Mouse (Mus musculus) mesoderm, embryonic 11.5 days (tissue): ENCODE data around the gene Ripply2.
"Not testable (repeated sequence)": the region's sequence is repeated elsewhere in the genome, so short reads cannot be mapped to it uniquely, and the experiment has no call there.

Experiments used
- DNase-seq: peaks from one replicate; pipeline ENCODE4 v3.0.0-alpha.2; 2012; ENCODE audit warnings: low read depth, low spot score

Ripply2 gene

DNA sequence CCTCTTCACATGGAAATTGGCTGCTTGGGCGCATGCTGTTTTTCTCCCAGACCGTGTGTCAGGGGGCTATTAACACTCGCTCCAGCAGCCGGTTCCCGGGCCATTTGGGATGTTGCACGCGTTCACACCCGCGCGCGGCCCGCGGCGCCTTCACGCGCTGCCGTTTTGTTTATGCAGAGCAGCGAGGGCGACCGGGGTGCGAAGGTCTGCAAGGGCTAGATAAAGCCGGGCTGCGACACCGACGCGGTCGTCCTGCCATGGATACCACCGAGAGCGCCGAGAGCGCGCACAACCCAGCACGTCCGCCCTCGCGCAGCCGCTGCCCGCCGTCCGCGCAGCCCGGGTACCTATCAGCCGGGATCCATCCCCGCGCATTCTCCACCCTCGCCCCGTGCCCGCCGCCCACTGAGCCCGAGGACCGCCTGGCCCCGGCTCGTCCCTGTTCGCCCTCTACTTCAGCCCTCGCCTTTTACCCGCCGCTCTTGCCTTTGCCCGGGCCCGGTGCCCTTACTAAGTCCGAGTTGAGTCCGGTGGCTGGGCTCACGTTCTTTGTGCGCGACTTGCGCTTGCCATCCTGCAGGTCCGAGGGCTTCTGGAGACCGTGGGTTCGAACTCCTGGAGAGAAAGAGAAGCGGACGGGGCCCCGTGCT, at the start of gene Ripply2:
TSS of gene Ripply2 (plus strand) at position 250 of the 650 bp plus-strand sequence.
- DNase-seq: peak; percentile 54

DNA sequence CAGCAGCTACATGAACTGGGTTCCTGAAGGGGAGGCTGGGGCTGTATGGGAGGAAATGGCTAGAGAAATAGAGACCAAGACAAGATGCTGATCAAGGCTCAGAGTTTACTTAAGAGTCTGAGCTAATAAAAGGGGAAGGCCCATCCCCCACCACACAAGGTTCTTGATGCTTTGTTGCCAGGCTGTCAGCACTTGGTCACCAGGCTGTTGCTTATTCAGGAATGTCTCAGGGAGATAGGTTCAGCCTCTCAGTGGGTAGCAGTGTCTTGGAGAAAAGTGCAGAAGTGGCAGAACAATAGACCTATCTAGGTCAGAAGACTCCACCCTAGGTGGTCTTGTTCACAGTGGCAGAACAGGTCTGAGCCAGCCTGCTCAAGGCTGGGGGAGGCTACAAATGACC, 42.9 kb upstream of the Ripply2 start:
- DNase-seq: not testable (repeated sequence)

DNA sequence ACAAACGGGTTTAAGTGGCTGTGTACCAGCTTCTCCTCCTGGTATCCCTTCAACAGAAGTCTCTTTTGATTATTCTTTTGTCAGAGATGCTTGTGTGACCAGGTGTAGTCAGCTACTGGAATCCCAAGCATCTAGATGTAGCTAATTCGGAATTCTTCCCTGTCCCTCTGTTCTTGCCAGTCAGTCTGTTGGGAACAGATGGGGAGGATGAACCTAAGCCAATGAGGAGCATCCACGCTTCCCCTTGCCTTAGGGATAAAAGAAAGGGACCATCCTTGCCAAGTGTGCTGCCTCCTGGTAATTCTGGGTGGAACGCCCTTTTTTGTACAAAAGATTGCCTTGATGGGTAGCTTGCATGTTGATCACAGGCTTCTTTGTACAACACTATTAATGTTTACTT, 41.8 kb upstream of the Ripply2 start:
- no peak for DNase-seq

DNA sequence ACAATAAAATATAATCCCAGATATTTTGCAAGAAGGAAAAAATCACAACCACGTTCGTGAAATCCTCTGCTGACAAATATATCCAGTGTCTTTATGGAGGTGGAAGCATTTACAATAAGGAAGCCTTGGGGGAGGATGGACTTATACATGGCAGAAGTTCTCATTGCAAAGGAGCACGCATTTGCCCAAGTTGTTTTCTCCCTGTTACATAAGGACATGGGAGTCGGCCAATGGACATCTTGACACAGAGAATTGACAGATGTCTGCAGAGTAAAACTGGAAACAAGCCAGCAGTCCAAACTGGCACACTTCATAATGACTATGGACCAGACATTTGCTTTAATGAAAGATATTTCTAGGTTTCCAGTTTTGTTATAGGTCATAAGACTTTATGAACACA, 38.4 kb upstream of the Ripply2 start:
- DNase-seq: no peak

DNA sequence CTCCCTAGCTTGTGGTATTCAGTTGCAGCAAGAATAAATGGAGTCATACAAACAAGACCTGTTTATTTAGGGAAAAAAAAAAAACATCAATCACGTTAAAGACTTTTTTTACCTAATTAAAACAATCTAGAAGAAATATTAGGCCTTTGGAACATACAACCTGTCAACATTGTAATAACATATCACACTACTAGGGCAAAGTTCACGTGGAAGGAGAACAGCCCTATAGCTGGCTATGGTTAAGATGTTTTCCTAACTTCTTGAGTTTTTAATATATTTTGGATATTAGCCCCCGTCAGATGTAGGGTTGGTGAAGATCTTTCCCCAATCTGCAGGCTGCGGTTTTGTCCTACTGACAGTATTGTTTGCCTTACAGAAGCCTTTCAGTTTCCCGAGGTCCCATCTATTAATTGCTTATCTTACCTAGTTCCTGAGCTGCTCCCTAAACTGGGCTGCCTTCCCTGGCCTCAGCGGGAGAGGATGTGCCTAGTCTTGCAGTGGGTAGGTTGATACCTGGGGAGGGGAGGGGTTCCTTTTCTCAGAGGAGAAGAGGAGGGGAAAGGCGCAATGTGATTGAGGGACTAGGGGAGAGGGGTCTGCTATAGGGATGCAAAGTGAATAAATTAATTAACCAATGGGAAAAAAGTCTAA, 37.0 kb upstream of the Ripply2 start:
- no peak for DNase-seq

DNA sequence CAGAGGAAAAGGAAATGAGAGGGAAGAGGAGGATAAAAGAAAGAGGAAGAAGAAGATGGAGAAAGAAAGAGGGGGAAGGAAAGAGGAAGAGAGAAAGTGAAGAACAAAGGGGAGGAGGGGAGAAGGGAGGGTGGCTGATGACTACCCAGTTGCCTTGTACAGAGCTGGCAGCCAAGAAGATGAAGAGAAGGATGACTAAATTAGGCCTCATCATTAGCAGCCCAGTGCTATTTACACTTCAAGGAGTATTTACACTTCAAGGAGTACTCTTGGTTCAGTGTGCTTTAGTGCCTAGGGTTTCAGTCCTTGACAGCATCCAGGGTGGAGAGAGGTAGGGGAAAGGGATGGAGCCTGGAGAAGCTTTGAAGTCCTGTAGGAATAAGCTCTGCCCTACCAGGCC, 35.3 kb upstream of the Ripply2 start:
- DNase-seq: no peak

DNA sequence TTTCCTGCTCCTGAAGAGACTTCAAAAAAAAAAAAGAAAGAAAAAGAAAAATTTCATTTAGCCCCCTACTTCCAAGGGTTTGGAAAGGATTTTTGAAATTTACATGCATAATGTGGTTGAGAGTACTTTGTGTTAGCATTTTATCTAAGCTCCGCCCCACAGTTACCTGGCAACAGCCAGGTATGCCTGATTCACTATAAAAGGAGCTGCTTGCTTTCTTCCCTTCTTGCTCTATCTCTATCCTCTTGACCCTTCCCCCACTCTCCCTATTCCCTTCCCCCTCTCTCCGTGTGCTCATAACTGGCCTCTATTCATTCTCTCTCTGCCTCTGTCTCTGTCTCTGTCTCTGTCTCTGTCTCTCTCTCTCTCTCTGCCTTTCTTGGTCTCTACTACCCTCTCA, 34.4 kb upstream of the Ripply2 start:
- DNase-seq: no peak

DNA sequence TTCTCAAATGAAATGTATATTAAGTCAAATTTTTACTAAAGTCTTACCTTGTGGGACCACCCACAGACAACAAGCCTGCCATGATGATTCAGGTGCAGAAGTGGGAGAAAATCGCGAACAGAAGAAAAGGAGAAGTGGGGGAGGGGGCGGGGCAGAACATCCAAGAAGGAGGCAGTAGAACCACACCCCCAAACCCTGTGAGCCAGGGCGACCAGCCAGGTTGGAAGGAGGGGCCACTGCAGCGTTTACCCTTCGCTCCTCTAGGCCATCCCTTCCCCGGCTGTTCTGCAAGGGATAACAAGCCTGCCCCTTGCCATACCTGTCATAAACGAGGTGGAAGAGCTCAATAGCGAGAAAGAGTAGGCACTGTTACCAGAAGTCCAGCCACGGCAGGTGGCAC, 33.8 kb upstream of the Ripply2 start:
- no peak for DNase-seq

DNA sequence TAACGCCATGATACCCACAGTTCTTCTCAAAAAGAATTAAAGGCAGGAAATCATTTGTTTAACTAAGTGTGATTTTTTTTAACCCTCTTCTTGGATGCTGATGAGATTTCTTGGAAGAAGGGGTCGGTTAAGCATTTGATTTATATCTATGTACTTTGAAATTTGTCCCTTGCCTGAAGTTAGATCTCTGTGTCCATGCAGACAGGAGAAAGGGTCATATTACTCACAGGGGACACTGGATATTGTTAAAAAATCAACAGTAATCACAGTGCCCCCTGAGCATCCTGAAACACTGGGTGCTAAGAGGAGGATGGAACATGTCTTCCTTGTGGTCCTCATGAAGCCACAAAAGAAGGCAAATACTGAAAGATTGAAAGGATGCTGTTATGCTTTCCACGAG, 30.8 kb upstream of the Ripply2 start:
- DNase-seq: no peak

DNA sequence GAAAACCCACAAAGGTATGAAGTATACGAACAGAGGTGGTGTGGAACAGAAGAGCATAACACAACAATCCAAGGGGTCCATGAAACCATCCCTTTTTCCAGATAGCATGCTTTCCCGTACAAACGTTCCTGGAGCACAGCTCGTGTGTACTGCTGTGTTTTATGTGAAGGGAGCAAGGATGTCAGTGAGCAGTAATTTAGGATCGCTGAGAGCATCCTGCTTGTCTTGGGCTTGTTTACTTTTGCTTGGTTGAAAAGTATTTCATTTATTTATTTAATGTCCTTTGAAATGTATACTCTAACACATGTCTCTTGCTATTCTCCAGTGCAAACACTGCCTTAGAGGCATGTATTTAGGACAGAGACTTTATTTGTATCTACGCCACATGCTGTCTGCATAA, 30.2 kb upstream of the Ripply2 start:
- no peak for DNase-seq

DNA sequence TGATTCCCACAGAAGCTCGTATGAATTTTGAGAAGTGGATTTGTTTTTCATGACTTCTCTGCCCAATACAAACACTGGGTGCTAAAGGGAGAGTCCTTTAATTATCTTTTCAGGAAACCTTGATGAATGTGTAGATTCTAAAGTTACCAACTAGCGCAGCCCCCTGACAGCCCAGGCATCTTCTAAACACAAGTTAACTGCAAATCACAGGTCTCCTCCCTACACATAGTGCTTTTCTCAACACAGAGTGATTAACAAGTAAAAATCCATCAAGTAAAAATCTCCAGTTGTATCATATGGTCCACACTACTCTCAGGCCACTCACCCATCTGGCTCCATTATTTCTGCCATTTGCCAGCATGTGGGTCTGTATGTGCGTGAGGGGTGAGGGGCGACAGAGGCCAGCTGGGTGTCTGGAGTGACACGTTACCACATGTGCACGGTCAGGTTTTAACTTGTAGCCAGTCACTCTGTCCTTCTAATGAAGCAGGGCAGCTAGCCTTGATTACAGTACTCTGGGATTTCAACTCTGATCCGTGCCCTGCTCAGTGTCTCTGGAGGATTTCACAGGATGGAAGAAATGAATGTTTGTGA, 28.5 kb upstream of the Ripply2 start:
- peak; percentile 42 for DNase-seq

DNA sequence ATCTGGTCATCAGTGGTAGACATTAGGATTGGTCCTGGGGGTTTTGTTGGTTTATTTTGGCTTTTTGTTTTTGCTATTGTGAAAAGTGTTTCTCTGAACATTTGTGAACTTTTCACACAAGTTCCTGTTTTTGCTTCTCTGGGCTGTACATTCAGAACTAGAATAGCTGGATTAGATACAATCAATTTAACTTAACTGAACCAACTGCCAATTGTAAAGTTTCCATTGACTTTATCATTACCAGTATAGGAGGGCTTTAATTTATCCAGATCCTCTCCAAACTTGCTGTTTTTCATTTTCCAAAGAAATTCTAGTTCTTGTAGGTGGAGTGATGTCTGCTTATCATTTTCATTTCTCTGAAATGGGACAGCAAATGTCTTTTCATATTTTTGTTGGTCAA, 25.5 kb upstream of the Ripply2 start:
- DNase-seq: no peak

DNA sequence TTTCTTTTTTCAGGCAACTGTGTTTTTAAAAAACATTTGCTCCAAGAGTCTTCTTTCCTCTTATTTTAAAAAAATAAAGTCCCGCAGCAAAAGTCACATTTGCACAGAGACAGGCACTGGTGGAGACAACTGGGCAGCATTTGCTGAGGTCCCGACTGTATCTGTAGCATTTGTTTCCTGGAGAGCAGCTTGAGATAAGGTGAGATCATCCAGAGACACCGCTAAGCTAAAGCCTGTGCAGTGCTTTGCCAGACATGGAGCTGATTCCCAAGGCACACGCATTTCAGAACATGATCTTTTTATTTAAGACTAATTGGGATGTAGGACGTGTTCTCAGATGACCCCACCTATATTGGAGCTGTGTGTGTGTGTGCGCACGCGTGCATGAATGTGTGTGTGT, 23.6 kb upstream of the Ripply2 start:
- DNase-seq: no peak

DNA sequence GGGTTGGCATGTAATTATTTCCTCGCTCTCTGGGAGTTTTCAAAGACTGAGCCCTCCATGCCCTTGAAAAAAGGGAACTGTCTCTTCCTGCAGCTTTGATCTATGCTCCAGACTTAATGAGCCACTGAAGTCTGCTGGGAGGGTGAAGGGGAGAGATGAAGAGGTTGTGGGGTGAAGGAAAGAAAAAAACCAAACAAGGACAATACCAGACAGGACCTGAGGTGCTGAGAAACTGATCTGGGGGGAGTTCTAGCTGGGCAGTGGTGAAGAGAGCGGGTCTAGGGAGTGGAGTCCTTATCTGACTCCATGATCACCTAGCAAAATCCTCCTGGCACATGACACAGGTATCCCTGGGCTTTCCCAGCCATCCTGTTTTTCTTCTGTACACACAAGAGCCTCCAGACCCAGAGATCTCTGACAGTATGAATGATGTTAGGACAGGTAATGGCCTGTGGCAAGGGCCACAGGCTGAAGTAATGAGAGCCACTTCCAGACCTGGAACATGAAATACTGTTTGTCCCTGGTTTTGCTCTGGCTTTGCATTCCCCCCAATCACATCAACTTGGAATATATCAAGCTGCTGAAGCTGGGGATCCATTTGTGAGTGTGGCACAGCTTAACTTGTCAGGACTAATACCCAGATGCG, 18.2 kb upstream of the Ripply2 start:
- no peak for DNase-seq

DNA sequence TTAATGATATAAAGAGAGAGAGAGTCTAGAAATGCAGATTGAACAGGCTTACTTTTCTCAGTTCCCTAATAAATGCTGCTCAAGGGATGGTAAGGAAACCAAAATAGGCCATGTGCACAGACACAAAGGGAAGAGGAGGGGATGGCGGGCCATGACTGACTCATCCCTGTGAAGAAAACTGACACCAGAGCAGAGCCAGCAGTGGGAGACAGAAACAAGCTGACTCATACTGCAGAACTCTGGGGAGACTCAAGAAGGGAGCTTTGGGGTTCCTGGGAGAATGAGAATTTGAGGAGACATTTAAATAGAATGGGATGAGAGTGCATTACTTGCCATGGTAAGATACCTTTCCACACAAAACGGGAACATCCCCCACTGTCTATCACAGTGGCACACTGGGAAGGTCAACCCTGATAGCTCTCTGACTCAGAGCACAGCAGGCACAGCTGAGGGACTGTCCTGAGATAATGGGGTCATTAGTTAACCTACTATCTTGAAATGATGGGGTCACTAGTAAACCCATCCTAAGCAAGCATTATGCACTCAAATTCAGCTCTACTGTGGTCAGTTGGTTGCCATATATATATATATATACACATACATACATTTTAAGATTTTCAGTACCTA, 15.3 kb upstream of the Ripply2 start:
- no peak for DNase-seq

DNA sequence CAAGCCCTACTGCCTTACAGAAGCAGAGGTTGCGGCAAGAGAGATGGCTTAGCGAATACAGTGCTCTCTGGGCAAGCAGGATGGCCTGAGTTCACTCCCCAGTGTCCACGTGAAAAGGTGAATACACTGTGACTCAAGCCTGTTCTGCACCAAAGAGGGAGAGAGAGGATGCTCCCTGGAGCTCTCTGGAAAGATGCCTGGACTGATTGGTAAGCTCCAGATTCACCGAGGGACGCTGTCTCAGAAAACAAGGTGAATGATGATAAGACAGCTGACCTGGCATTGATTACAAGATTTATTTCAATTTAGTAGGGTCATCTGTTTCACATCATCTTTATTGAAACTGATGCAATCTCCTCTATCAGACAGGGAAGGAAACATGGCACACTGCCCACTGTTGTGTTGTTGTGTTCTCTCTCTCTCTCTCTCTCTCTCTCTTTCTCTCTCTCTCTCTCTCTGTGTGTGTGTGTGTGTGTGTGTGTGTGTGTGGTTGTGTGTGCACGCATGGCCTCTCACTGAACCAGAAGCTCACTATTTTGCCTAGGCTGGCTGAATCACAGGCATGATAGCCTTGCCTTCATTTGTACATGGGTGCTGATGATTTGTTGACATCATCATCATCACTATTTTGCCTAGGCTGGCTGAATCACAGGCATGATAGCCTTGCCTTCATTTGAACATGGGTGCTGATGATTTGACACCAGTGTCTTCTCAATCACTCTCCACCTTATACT, 10.5 kb upstream of the Ripply2 start:
- DNase-seq: no peak

DNA sequence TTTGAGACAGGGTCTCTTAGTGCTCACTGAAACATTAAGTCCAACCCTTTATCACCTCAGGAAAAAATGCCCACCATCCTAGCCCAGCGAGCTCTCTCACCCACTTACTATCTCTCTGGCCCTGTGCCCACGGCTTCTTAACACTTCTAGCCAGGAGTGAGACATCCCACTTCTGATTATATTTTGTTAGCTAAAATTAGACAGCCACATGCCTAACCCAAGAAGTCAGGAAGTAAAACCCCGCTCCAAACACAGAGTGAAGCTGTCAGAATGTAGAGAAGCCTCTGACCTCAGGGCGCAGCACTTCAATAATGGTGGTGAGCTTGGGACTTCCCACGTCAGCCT, 9.9 kb upstream of the Ripply2 start:
- no peak for DNase-seq

DNA sequence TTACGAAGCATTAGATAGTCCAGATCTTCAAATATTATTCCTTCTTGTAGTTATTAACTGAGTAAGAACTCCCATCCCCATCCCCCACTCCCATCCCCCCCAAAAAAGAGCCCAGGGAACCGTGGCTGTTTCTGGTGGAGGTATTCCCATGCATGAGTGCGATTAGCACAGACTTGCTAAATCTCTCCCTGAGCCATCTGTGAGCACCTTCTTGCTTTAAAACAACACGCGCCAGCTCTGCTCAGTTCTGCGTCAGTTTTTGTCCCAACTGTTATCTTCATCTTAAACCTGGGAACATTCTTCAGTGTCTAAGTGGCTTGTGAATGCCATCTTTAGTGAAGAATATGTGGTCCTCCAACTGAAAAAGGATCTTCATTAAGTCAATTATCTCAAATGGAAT, 6.8 kb upstream of the Ripply2 start:
- no peak for DNase-seq

DNA sequence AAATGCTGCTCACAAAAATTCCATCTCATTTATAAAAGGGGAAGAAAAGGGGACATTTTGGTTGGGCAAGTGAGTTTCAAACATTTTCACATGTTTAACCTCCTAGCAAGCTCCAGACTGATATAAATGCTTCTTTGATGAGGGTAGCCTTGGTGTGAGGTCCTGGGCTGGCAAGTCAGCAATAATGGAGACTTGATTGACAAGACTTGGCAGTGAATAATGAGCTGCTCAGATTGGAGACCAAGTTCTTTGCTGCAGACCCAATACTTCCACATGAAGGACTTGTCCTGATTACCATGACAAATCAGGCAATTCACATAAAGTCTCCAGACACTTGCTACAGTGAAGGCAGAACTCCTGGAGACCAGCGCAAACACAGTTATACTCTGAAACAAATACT, 6.4 kb upstream of the Ripply2 start:
- no peak for DNase-seq

DNA sequence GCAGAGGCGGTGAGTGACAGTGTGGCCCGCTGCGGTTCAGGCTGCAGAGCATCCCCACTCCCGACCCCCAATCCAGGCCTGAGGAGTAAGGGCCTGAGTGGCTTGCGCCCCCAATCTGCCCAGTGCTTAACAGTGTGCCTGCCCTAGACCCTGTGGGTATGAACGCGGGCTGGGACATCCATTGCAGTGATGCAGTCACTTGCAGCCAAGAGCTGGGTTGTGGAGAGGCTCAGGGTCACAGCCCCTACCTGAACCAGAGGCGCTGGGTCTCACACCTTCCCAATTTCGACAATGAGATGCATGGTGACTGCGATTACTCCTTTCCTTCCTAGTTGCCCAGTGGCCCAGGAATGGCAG, 579 bp downstream of the Ripply2 start:
- no peak for DNase-seq

DNA sequence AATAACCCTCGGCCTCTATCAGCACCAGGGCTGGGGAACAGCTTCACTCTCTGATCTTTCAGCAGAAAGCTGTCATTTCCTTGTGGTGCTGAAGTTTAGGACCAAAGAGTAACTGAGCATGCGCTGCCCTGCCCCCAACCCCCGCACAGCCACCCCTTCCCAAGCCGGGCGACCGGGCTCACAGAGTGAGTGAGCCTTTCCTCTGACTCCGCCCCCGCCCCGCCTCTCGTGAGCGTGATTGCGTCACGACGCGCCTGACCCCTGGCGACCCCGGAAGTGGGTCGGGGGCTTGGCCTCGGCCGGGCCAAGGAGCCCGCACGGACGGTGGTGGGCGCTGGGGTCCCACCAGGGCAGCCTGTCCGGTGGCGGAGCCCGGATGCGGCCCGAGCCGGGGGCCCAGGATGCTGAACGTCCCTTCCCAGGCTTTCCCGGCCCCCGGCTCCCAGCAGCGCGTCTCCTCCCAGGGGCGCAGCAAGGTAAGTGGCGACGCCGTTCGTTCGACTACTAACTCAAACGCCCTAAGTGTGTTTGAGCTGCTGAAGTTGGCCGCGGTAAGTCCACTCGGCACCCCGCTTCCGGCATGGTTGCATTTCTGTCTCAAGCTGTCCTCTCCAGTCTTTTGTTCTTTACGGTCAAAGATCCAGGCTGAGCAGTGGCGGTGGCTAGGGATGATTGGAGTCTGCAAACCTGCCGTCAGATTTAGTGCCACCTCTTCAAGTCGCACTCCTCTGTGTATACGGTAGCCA, 6.6 kb downstream of the Ripply2 start, which contains the start of gene Cyb5r4:
TSS of gene Cyb5r4 (plus strand) at position 237 of the 746 bp plus-strand sequence.
- peak; percentile 98 for DNase-seq
